Mouse (Mus musculus): ENCODE results near the gene Olfr691.
"Not testable (repeated sequence)": the region's sequence is repeated elsewhere in the genome, so short reads cannot be mapped to it uniquely, and the experiment has no call there.

The Olfr691 gene

DNA sequence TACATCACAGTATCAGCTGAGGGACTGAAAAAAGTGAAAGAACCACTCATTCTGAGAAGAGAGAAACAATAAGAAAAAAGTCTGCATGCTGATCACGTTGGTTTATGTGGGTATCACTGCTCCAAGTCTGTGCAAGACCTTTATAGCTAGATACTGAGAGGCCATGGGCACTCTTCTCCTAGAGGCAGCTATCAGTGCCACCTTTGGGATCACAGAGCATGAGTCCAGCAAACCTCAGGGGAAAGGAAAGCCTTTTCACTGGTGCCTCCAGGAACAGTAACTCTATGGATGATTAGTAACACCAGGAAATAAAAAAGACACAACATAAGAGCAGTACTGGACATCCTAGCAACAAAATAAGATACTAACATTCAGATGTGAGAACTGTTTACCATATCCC lies at the start of gene Olfr691:
TSS of gene Olfr691 (minus strand) at position 101 of the 400 bp plus-strand sequence.
- no peak for DNase-seq

- no peak for DNase-seq
Observed at GRCm38 (mm10) chr7:105390236-105390635, 48.2 kb upstream of the Olfr691 start.

DNA sequence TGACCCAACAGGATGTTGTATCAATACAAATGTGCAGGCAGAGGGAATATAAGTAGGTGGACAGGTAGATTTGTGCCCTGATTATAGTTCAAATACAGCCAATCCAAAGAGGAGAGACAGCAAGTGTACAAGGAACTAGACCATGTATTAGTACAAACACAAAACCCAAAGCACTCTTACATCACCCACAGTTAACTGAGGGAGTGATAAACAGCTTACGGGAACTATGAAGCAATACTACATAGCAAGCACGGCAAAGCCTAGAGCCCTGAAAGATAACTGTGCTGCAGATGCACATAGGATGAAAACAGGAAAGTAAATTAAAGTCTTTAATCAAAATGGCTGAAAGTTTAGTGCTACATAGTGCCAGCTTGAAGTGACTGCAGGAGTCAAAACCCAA lies 45.6 kb upstream of the Olfr691 start:
- DNase-seq, result no peak

GRCm38 (mm10) chr7:105380329-105380728 lies 38.3 kb upstream of the Olfr691 start:
- no peak for DNase-seq

- no peak for DNase-seq
Observed at GRCm38 (mm10) chr7:105374866-105375265, 32.8 kb upstream of the Olfr691 start, which contains the start of gene Gm5901. Gm5901 (plus strand) TSS chr7:105375038.

GRCm38 (mm10) chr7:105373976-105374375 lies 31.9 kb upstream of the Olfr691 start:
- DNase-seq, result no peak

DNA sequence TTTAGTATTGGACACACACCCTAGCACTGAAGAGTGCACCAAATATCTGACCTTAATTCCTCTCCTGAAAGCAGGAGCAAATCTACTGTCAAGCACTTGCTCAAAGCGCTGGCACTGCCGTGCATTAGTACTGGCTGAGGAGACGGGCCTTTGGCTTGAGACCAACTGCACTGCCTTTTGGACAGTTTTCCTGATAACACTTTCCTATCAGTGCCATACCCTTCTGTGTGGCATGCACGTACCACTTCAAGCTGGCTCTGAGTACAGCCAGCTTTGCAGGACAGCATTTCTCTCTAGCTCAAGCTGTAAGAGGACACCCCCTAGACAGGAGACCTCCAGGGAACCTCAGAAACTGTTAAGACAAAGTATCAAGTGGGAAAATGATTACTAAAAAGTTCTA lies 31.4 kb upstream of the Olfr691 start:
- DNase-seq, result no peak

- DNase-seq, result no peak
Observed at GRCm38 (mm10) chr7:105372912-105373311, 30.8 kb upstream of the Olfr691 start.

DNA sequence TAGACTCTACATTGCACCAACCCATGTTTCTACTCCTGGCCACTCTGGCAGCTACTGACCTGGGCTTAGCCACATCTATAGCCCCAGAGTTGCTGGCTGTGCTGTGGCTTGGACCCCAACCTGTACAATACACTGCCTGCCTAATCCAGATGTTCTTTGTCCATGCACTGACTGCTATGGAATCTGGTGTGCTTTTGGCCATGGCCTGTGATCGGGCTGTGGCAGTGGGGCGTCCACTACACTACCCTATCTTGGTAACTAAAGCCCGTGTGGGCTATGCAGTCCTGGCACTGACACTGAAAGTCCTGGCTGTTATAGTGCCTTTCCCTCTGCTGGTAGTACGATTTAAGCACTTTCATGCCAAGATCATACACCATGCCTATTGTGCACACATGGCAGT lies 26.5 kb upstream of the Olfr691 start:
- no peak for DNase-seq

GRCm38 (mm10) chr7:105367930-105368329 lies 25.9 kb upstream of the Olfr691 start, which contains the start of gene Olfr692:
Olfr692 (plus strand) TSS chr7:105368230.
- DNase-seq, result no peak

GRCm38 (mm10) chr7:105367268-105367667 lies 25.2 kb upstream of the Olfr691 start:
- DNase-seq, result no peak

DNA sequence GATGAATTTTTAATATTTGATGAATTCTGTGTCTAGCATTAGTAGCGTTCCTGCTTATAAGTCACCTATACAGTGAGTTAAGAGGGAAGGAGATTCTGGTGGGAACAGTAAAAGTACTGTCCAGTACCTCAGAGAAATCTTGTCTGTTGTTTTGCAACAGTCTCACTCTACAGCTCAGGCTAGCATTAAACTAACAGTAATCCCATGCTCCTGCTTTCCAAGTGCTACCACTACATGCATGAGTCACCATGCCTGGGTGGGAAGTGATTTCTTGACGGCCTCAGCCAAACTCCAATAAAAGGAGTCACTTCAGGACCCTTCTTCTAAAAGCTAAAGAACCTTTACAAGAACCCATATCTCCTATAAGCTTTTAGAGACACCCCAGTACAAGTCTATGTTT lies 19.6 kb upstream of the Olfr691 start:
- no peak for DNase-seq

- not testable (repeated sequence) for DNase-seq
Observed at GRCm38 (mm10) chr7:105356487-105356886, 14.4 kb upstream of the Olfr691 start.

- not testable (repeated sequence) for DNase-seq
Observed at GRCm38 (mm10) chr7:105356064-105356463, 14.0 kb upstream of the Olfr691 start.

GRCm38 (mm10) chr7:105342752-105343151 lies 682 bp upstream of the Olfr691 start:
- no peak for DNase-seq

DNA sequence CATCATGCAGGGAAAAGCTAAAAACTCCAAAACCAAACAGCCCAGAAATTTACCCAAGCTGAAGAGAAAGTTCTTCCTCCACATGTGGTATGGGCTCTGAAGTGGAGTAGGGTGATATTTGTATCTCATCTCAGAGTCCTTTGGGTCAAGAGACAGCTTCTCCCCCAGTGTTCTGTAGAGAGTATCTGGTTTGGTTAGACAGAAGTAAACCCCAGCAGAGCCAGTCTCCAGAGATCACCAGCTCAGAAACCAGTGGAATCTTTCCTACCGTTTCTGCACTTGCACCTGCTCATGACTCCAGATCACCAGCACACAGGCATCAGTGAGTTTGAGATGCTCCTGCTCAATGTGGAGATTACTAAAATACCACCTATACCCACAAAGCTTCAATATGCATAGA lies 8.1 kb downstream of the Olfr691 start, which contains the start of gene Olfr690:
TSS of gene Olfr690 (minus strand) at position 101 of the 400 bp plus-strand sequence.
- DNase-seq, result no peak

- no peak for DNase-seq
Observed at GRCm38 (mm10) chr7:105325302-105325701, 16.8 kb downstream of the Olfr691 start.

GRCm38 (mm10) chr7:105310865-105311264 lies 31.2 kb downstream of the Olfr691 start, which contains the start of gene Olfr689:
Olfr689 (plus strand) TSS chr7:105311165.
- no peak for DNase-seq

GRCm38 (mm10) chr7:105290051-105290450 lies 52.0 kb downstream of the Olfr691 start:
- no peak for DNase-seq

DNA sequence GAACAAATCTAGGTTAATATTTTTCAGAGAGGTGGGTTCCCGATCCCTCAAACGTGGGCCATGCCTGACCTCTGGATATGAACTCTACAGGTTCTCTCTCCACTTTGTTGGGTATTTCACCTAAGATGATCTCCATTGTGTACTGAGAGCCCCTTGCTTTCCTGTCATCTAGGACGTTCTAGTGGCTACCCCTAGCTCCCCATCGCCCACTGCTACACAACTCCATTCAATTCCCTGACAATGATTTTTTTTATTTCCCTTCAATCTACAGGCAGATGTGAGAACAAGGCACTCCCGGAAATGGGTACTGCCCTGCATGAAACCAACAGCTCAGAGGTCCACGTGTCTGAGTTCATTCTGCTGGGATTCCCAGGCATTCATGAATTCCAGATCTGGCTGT lies 54.3 kb downstream of the Olfr691 start, which contains the start of gene Olfr688:
TSS of gene Olfr688 (plus strand) at position 301 of the 400 bp plus-strand sequence.
- no peak for DNase-seq

Measured in right cerebral cortex, postnatal 25 days (tissue).